Mouse (Mus musculus) lung, embryonic 16.5 days (tissue): ENCODE data around the gene Zc3h8. TPM values are rescaled to one million over a fixed set of nuclear protein-coding genes. Genes with fewer than 3 reads are reported as not detected.

Experiments used
- microRNA-seq: library from miRNA; unstranded; fragments of <30 nt; microRNA quantifications from one replicate; pipeline ENCODE4, GENCODE M21; 2016
- polyA plus RNA-seq: library from polyadenylated mRNA; unstranded; fragments of >200 nt; fragmentation: Nextera tagmentation; extraction: Ambion mirVana; gene quantifications from 2 replicates; pipeline ENCODE4 v1.2.1, GENCODE M21; 2015

Zc3h8 gene
- polyA plus RNA-seq, 1 experiment from 2014 or later = 6.4 TPM

Small RNA genes within 50 kb of the gene (microRNA-seq; reads per million reads assigned to microRNA genes)
- gene Gm22859 = not detected

Other genes starting within 250 kb of the Zc3h8 start
- 7.8 and 9.2 TPM in 2 replicates for gene Mertk, start 245.1 kb downstream of the Zc3h8 start, polyA plus RNA-seq
- gene Tmem87b, start 126.0 kb downstream of the Zc3h8 start, polyA plus RNA-seq = 35.0 and 35.4 TPM in 2 replicates
- gene Fbln7, start 81.1 kb downstream of the Zc3h8 start, polyA plus RNA-seq = 7.9 and 8.0 TPM in 2 replicates
- 1.2 and 1.3 TPM in 2 replicates for gene Zc3h6, start 23.3 kb upstream of the Zc3h8 start, polyA plus RNA-seq
- 12.0 and 13.1 TPM in 2 replicates for gene Gm10762, start 23.6 kb upstream of the Zc3h8 start, polyA plus RNA-seq
- 0.23 and 0.25 TPM in 2 replicates for gene Vinac1, start 104.1 kb upstream of the Zc3h8 start, polyA plus RNA-seq
- 11.8 and 12.2 TPM in 2 replicates for gene Ttl, start 121.9 kb upstream of the Zc3h8 start, polyA plus RNA-seq
- gene Polr1b, start 156.9 kb upstream of the Zc3h8 start, polyA plus RNA-seq = 20.2 and 22.4 TPM in 2 replicates
- gene Chchd5, start 185.6 kb upstream of the Zc3h8 start, polyA plus RNA-seq = 28.3 and 31.1 TPM in 2 replicates